Mouse (Mus musculus): ENCODE data around the gene Mpv17l.

- TF ChIP-seq RAD21 (IDR thresholded peaks at IDR 0.05; ENCODE audit: low read depth, low read length) (no peak), EP300 (IDR thresholded peaks at IDR 0.05; ENCODE audit: low read length) (no peak)
These were observed 27.5 kb upstream of the Mpv17l start for GRCm38 (mm10) chr16:13875483-13875882.

All from CH12.LX (cell line).